Mouse (Mus musculus): Measurements from ENCODE around the gene Klhl11.

DNA sequence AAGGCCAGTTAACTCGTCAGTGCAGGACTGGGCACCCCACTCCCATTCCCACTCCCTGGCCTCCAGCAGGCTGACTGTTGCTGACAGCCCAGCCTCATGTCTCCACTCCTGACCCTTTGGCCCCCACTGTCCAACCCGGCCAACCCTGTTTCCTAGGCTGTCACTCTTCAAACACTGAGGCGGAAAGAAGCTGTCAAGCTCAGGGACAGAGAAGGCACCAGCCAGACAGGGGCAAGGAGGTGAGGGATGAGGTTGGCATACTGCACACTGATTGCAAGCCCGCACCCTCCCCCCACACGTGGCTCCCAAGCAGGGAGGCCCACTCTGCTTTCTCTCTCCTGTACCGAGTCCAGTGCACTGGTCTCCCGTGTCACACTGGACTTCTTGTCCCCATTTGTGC lies 46.6 kb upstream of the Klhl11 start:
- no peak for TF ChIP-seq POLR2A (IDR thresholded peaks at IDR 0.05; ENCODE audit: borderline replicate concordance, low read depth, low read length)
- TF ChIP-seq CTCF (IDR thresholded peaks at IDR 0.05; ENCODE audit: low read depth, low read length), result no peak
